Mouse (Mus musculus) cortical plate, adult 2 months (tissue): ENCODE measurements around the gene Pmepa1. TPM values are rescaled to one million over a fixed set of nuclear protein-coding genes. Genes with fewer than 3 reads are reported as not detected.

Source experiments
- H3K27ac ChIP-seq: fragments of 200-500 bp; 2 replicates; pipeline ENCODE4 v1.5.1; 2012; ENCODE audit warnings: low read length, control low read depth, inconsistent platforms; ENCODE audit not compliant: insufficient read depth
- H3K4me1 ChIP-seq: fragments of 200-500 bp; 2 replicates; pipeline ENCODE4 v1.6.1; 2011; ENCODE audit warnings: low read length; ENCODE audit not compliant: control insufficient read depth, insufficient read depth
- H3K4me3 ChIP-seq: fragments of 200-500 bp; 2 replicates; pipeline ENCODE4 v1.5.1; 2011; ENCODE audit warnings: mild to moderate bottlenecking, low read length, control low read depth; ENCODE audit not compliant: insufficient read depth
- CTCF ChIP-seq: fragments of 200-500 bp; IDR thresholded peaks from 2 replicates; pipeline ENCODE4 v1.5.1; 2011; ENCODE audit warnings: mild to moderate bottlenecking, control low read depth, low read length; ENCODE audit not compliant: insufficient read depth; ENCODE audit errors: extremely low read depth
- POLR2A ChIP-seq: fragments of 200-500 bp; IDR thresholded peaks from 2 replicates; pipeline ENCODE4 v1.6.1; 2011; ENCODE audit warnings: mild to moderate bottlenecking, low read length, control low read depth; ENCODE audit not compliant: insufficient read depth; ENCODE audit errors: extremely low read depth
- polyA plus RNA-seq: library from polyadenylated mRNA; depleted of rRNA; stranded (reverse); fragments of >200 nt; gene quantifications from 2 replicates; pipeline ENCODE4 v1.2.3, GENCODE M21; 2012

Pmepa1 gene
- polyA plus RNA-seq, 1 experiment = 42.3 TPM

GRCm38 (mm10) chr2:173296408-173296807 is 20.1 kb upstream of the Pmepa1 start:
- H3K4me3 ChIP-seq = no peak overlapping the region
- no peak overlapping the region for H3K27ac ChIP-seq
- TF ChIP-seq POLR2A = no peak
- TF ChIP-seq CTCF = no peak
- H3K4me1 ChIP-seq = no peaks in the 10 kb centered on the region; the same call in 1 of the 2 replicates

GRCm38 (mm10) chr2:173293042-173293441 is 16.7 kb upstream of the Pmepa1 start:
- Histone ChIP-seq H3K4me3 (no peak overlapping the region), H3K27ac (no peak overlapping the region), H3K4me1 (no peaks in the 10 kb centered on the region)
- TF ChIP-seq CTCF = no peak
- TF ChIP-seq POLR2A = no peak

- no peak for TF ChIP-seq CTCF
- no peak for TF ChIP-seq POLR2A
- Histone ChIP-seq H3K27ac (no peak overlapping the region), H3K4me1 (no peaks in the 10 kb centered on the region), H3K4me3 (no peak overlapping the region)
Measured at GRCm38 (mm10) chr2:173292551-173292950, 16.2 kb upstream of the Pmepa1 start.

GRCm38 (mm10) chr2:173290981-173291380 is 14.6 kb upstream of the Pmepa1 start:
- no peak overlapping the region for H3K4me3 ChIP-seq
- TF ChIP-seq CTCF = no peak
- no peak for TF ChIP-seq POLR2A
- H3K4me1 ChIP-seq = no peaks in the 10 kb centered on the region
- no peak overlapping the region for H3K27ac ChIP-seq

GRCm38 (mm10) chr2:173289928-173290327 is 13.6 kb upstream of the Pmepa1 start:
- no peak overlapping the region for H3K4me3 ChIP-seq
- no peaks in the 10 kb centered on the region for H3K4me1 ChIP-seq
- TF ChIP-seq POLR2A (no peak), CTCF (no peak)
- H3K27ac ChIP-seq = no peak overlapping the region

- H3K4me3 ChIP-seq = no peak overlapping the region
- H3K4me1 ChIP-seq = no peaks in the 10 kb centered on the region
- no peak for TF ChIP-seq CTCF
- TF ChIP-seq POLR2A = no peak
- H3K27ac ChIP-seq = no peak overlapping the region
Measured at GRCm38 (mm10) chr2:173285816-173286538, 9.6 kb upstream of the Pmepa1 start.

- TF ChIP-seq CTCF (no peak), POLR2A (no peak)
- H3K27ac ChIP-seq = no peak overlapping the region
- no peak overlapping the region for H3K4me3 ChIP-seq
- H3K4me1 ChIP-seq = no peaks in the 10 kb centered on the region
Measured at GRCm38 (mm10) chr2:173284771-173285170, 8.4 kb upstream of the Pmepa1 start.

- TF ChIP-seq POLR2A (no peak), CTCF (no peak)
- Histone ChIP-seq H3K4me3 (no peak overlapping the region), H3K4me1 (no peaks in the 10 kb centered on the region), H3K27ac (no peak overlapping the region)
Measured at GRCm38 (mm10) chr2:173282191-173282590, 5.9 kb upstream of the Pmepa1 start.

GRCm38 (mm10) chr2:173281021-173281937 is 4.9 kb upstream of the Pmepa1 start:
- TF ChIP-seq CTCF (no peak), POLR2A (no peak)
- Histone ChIP-seq H3K4me3 (no peak overlapping the region), H3K4me1 (no peaks in the 10 kb centered on the region), H3K27ac (no peak overlapping the region)
